ENCODE assay signal across 10 mouse cellular contexts in the genomic region with DNA sequence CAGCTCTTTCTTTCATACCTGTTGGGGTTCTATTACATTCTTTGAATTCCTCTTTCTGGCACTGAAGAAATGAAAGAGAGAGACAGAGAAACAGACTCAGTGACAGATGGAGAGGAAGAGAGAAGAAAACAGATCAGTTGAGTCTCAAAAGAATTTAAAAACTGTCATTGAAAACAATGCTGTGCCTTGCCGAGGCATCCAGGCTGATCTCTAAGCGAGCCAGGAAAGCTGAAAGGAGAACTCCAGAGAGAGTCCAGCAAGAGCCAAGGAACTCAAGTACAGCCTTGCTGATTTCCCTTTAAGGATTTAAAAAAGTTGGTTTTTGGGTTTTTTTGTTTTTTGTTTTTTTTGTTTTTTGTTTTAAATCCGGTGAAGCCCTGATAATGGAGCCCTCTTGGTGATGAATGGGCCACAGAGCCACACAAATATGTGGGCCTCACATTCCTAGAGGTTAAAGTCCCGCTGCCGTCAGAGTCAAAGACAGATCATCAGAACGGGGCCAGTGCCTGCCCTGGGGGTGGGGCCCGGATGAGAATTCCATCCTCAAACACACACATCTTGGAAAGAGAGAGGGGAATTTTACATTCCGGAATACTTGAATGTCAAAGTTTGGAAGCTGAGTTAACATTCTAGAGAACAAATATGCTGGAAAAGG. TPM values are rescaled to one million over a fixed set of nuclear protein-coding genes. Genes with fewer than 3 reads are reported as not detected.
A peak's percentile ranks its signal among the peaks of the same experiment; 100 is the strongest.
DNase-seq lines count a peak whose midpoint lies in the region; ATAC-seq and TF ChIP-seq lines count a peak whose summit lies in the region.
"Had no signal": no experiment of that assay in that cellular context is flagged by ENCODE, and none has a peak within 500 bp of the region (broad histone marks: within the 10 kb centered on the region; RNA-seq: fewer than 3 reads in every experiment).

No protein-coding gene starts in this region.

- no peak overlapping the region; the same call in 1 of the 2 replicates for H3K4me2 ChIP-seq in heart, embryonic 16.5 days (ENCODE audit: low read depth, low read length)
- no peak overlapping the region for H3K4me2 ChIP-seq in limb, embryonic 14.5 days (replicated peaks; ENCODE audit: low read depth, low read length, severe bottlenecking)
- H3K4me2 ChIP-seq: embryonic facial prominence, embryonic 12.5 days; neural tube, embryonic 13.5 days had no signal

- CTCF ChIA-PET in Patski (lab: Charles Lee), result no interaction called here

- no peak for DNase-seq in heart, adult 18-20 months
- DNase-seq in Patski (ENCODE audit: low read depth, low spot score), result no peak
- DNase-seq in embryo, embryonic 9.5 days (ENCODE audit: extremely low spot score), result peak; percentile 48
- no peak for DNase-seq in limb, embryonic 14.5 days (ENCODE audit: low spot score)
- no peak for DNase-seq in spleen, adult 18-20 months

- no peak overlapping the region for H3K9ac ChIP-seq in heart, embryonic 16.5 days (ENCODE audit: low read length)
- no peak overlapping the region for H3K9ac ChIP-seq in limb, embryonic 14.5 days (ENCODE audit: low read depth, low read length, severe bottlenecking)
- H3K9ac ChIP-seq: embryonic facial prominence, embryonic 12.5 days; neural tube, embryonic 13.5 days had no signal

- no peaks in the 10 kb centered on the region for H3K36me3 ChIP-seq in heart, embryonic 16.5 days (ENCODE audit: control insufficient read depth, insufficient read depth)
- no peaks in the 10 kb centered on the region for H3K36me3 ChIP-seq in limb, embryonic 14.5 days (ENCODE audit: control insufficient read depth, insufficient read depth, low read length)
- H3K36me3 ChIP-seq: embryonic facial prominence, embryonic 12.5 days; G1E; neural tube, embryonic 13.5 days had no signal

- in situ Hi-C loops in Patski (cut with MboI; ENCODE audit: low pct_unique_long_range_greater_than_20kb), result no loop called here

- no peak for TF ChIP-seq CTCF in Patski (IDR thresholded peaks at IDR 0.05)

- POLR2A ChIA-PET in Patski (lab: Charles Lee), result interaction anchor here (0.6 to 2.5 kb wide), 3 partner anchors 10 to 210 kb away, joined by 3 to 10 read pairs (median 5); a partner anchor contains a TSS

- 18% methylated on average over 8 of the region's 8 CpGs for WGBS in heart, embryonic 16.5 days
- 33% methylated on average over 8 of the region's 8 CpGs for WGBS in limb, embryonic 14.5 days

- peak overlapping the region; percentile 39 for H3K27ac ChIP-seq in heart, embryonic 16.5 days (ENCODE audit: low read length)
- H3K27ac ChIP-seq in limb, embryonic 14.5 days (replicated peaks; ENCODE audit: low read depth, low read length), result 0 out of 2 replicates have a peak overlapping the region, but pooled peaks have one; percentile 26
- H3K27ac ChIP-seq: embryonic facial prominence, embryonic 12.5 days; neural tube, embryonic 13.5 days had no signal

- ATAC-seq in heart, embryonic 16.5 days (replicated peaks; ENCODE audit: extremely low read depth, insufficient read depth, low FRiP score), result no peak
- peak; percentile 70 for ATAC-seq in Patski
- ATAC-seq in limb, embryonic 14.5 days (ENCODE audit: low FRiP score, low read depth), result no peak
- no peak for ATAC-seq in granulocyte monocyte progenitor cell, adult 5-6 weeks (replicated peaks; ENCODE audit: poor library complexity, severe bottlenecking)

- H3K27me3 ChIP-seq in heart, embryonic 16.5 days (ENCODE audit: control insufficient read depth, insufficient read depth, low read length), result no peaks in the 10 kb centered on the region
- no peaks in the 10 kb centered on the region for H3K27me3 ChIP-seq in Patski
- H3K27me3 ChIP-seq in limb, embryonic 14.5 days (ENCODE audit: control insufficient read depth, insufficient read depth, low read length), result no peaks in the 10 kb centered on the region
- H3K27me3 ChIP-seq: embryonic facial prominence, embryonic 12.5 days; neural tube, embryonic 13.5 days had no signal

- no peak overlapping the region for H3K4me3 ChIP-seq in heart, embryonic 16.5 days (ENCODE audit: low read length)
- no peak overlapping the region for H3K4me3 ChIP-seq in limb, embryonic 14.5 days (replicated peaks; ENCODE audit: low read length)
- H3K4me3 ChIP-seq: embryonic facial prominence, embryonic 12.5 days; neural tube, embryonic 13.5 days had no signal

- peaks cover 22% of the 10 kb centered on the region for H3K4me1 ChIP-seq in heart, embryonic 16.5 days (ENCODE audit: control insufficient read depth, insufficient read depth, low read length)
- H3K4me1 ChIP-seq in limb, embryonic 14.5 days (ENCODE audit: control insufficient read depth, insufficient read depth, low read length), result no peaks in the 10 kb centered on the region
- H3K4me1 ChIP-seq: neural tube, embryonic 13.5 days had no signal

- no peak for TF ChIP-seq POLR2A in limb, embryonic 14.5 days (IDR thresholded peaks at IDR 0.05; ENCODE audit: borderline replicate concordance, extremely low read depth, insufficient read depth, insufficient read length)

- no peaks in the 10 kb centered on the region for H3K9me3 ChIP-seq in heart, embryonic 16.5 days (replicated peaks; ENCODE audit: control insufficient read depth, low read length)
- H3K9me3 ChIP-seq in limb, embryonic 14.5 days (ENCODE audit: control insufficient read depth, low read length), result no peaks in the 10 kb centered on the region
- H3K9me3 ChIP-seq: embryonic facial prominence, embryonic 12.5 days; neural tube, embryonic 13.5 days had no signal

RNA-seq across cellular contexts. Expression of a gene that starts 11.2 kb away (rescaled TPM):
- 17.8 and 19.5 TPM in 2 replicates for polyA plus RNA-seq in heart, embryonic 16.5 days (2015; fragmentation: Nextera tagmentation; extraction: Ambion mirVana)
- 100 to 1,000 TPM; 310 to 331 TPM for total RNA-seq in heart, adult 18-20 months (2021)
- 50.7 TPM for polyA plus RNA-seq in Patski (2021)
- polyA plus RNA-seq in limb, embryonic 14.5 days (2012; rRNA removed), result 39.8 and 41.3 TPM in 2 replicates
- polyA plus RNA-seq in limb, embryonic 14.5 days (2014; fragmentation: Nextera tagmentation; extraction: Ambion mirVana), result 18.5 and 18.8 TPM in 2 replicates
- 24.1 and 24.6 TPM in 2 replicates for total RNA-seq in granulocyte monocyte progenitor cell, adult 5-6 weeks (2014; fragmentation: Nextera tagmentation)
- total RNA-seq in granulocyte monocyte progenitor cell, adult 5-6 weeks (2017), result 16.3 and 23.5 TPM in 2 replicates

RNA-seq across cellular contexts. Expression of a gene that starts 52.4 kb away (rescaled TPM):
- polyA plus RNA-seq in heart, embryonic 16.5 days (2015; fragmentation: Nextera tagmentation; extraction: Ambion mirVana), result 91.8 and 98.2 TPM in 2 replicates
- 10 to 100 TPM; 68.6 to 73.4 TPM for total RNA-seq in heart, adult 18-20 months (2021)
- polyA plus RNA-seq in Patski (2021), result 87.7 TPM
- 108 and 122 TPM in 2 replicates for polyA plus RNA-seq in limb, embryonic 14.5 days (2012; rRNA removed)
- polyA plus RNA-seq in limb, embryonic 14.5 days (2014; fragmentation: Nextera tagmentation; extraction: Ambion mirVana), result 137 and 146 TPM in 2 replicates
- total RNA-seq in granulocyte monocyte progenitor cell, adult 5-6 weeks (2014; fragmentation: Nextera tagmentation), result 53.0 and 56.1 TPM in 2 replicates
- 72.8 and 77.1 TPM in 2 replicates for total RNA-seq in granulocyte monocyte progenitor cell, adult 5-6 weeks (2017)
